Mouse (Mus musculus) embryo, embryonic 9.5 days (tissue): ENCODE results near the gene Tpsg1.

Source experiments
- DNase-seq: peaks from one replicate; pipeline ENCODE4 v3.0.0-alpha.2; 2017; ENCODE audit errors: extremely low spot score

The Tpsg1 gene

GRCm38 (mm10) chr17:25368973-25369372, at the start of gene Tpsg1:
Gene Tpsg1, plus strand, starts transcription at chr17:25369273.
- no peak for DNase-seq

- DNase-seq: no peak
Measured at GRCm38 (mm10) chr17:25320819-25321218, 48.3 kb upstream of the Tpsg1 start.

GRCm38 (mm10) chr17:25322930-25323329, 46.1 kb upstream of the Tpsg1 start:
- DNase-seq: no peak

DNA sequence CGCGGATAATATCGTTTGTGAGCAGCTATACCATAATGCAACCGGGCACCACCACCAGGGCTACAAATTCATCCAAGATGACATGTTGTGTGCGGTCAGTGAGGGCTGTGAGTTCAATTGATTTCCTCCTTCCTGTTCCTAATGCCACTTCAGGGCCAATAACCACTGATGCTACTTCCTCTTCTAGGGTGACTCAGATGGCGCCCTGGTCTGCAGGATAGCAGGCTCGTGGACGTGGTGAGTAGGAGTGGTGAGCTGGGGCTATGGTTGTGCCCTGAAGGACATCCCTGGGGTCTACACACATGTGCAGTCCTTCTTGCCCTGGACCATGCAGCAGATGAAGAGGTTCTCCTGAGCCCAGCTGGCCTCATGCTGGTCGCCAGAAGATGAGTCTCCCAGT, 36.8 kb upstream of the Tpsg1 start:
- no peak for DNase-seq

GRCm38 (mm10) chr17:25333943-25334342, 35.1 kb upstream of the Tpsg1 start:
- peak; percentile 70 for DNase-seq

- no peak for DNase-seq
Measured at GRCm38 (mm10) chr17:25338218-25338617, 30.9 kb upstream of the Tpsg1 start.

- DNase-seq: no peak
Measured at GRCm38 (mm10) chr17:25340003-25340402, 29.1 kb upstream of the Tpsg1 start.

DNA sequence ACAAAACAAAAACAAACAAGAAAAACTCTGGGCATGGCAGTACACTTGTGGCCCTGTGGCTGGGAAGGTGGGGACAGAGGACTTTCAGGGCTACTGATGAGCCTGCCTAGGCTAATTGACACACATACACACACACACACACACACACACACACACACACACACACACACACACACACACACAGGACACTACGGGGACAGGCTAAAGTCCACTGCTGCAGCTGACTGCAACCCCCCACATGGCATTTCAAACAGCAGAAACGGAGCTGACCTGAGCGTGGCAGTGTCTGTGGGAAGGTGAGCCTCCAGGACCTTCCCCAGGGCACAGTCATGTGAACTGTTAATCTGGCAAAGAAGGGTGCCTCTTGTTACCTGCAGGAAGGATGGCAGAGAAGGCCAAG, 27.6 kb upstream of the Tpsg1 start:
- no peak for DNase-seq

- DNase-seq: no peak
Measured at GRCm38 (mm10) chr17:25345462-25345861, 23.6 kb upstream of the Tpsg1 start, which contains the start of gene Tpsab1. Gene Tpsab1, minus strand, starts transcription at chr17:25345562.

- DNase-seq: no peak
Measured at GRCm38 (mm10) chr17:25361291-25361690, 7.8 kb upstream of the Tpsg1 start.

DNA sequence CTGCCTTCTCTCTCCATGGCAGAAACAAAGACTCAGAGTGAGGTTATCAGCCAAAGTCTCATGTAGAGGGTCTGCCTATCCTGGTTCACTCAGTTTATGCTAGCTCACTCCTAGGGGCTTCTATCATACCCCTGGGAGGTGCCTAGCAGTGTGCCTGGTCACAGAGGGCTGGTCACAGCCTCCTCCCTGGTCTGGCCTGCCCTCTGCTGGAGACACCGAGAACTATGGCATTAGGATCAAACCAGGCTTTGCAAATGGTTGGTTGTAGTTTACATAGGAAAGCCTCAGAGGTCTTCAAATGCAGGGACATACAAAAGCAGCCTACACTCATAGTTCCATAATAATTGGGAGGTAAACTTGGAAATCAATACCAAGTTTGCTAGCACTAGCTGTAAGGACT, 5.3 kb upstream of the Tpsg1 start:
- DNase-seq: peak; percentile 55

GRCm38 (mm10) chr17:25366005-25366404, 3.1 kb upstream of the Tpsg1 start, which contains the start of gene Tpsb2:
Gene Tpsb2, plus strand, starts transcription at chr17:25366305.
- no peak for DNase-seq

DNA sequence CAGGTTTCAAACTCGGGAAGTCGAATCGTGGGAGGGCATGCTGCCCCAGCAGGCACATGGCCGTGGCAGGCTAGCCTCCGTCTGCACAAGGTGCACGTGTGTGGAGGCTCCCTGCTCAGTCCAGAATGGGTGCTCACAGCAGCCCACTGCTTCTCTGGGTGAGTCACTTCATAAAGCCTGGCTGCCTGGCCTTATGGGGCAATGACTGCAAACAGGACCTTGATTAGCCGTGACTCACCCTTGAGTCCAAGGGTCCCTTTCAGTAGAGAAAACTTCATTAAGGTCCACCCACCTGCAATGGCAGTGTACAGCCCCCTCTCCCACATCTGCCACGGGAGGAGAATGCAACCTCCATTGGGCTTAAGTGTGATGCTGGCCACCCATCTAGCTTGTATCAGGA, 3.4 kb downstream of the Tpsg1 start:
- DNase-seq: no peak

DNA sequence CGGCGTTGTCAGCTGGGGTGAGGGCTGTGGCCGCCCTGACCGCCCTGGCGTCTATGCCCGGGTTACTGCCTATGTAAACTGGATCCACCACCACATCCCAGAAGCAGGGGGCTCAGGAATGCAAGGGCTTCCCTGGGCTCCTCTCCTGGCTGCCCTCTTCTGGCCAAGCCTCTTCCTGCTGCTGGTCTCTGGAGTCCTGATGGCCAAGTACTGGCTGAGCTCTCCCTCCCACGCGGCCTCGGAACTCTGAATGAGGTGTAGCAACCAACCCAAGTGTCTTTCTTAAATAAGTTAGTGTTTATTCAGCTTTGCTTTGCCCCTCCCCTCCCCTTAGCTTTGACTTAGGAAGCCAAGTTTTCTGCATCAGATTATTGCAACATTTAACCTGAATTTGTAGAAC, 4.9 kb downstream of the Tpsg1 start:
- DNase-seq: peak; percentile 32

DNA sequence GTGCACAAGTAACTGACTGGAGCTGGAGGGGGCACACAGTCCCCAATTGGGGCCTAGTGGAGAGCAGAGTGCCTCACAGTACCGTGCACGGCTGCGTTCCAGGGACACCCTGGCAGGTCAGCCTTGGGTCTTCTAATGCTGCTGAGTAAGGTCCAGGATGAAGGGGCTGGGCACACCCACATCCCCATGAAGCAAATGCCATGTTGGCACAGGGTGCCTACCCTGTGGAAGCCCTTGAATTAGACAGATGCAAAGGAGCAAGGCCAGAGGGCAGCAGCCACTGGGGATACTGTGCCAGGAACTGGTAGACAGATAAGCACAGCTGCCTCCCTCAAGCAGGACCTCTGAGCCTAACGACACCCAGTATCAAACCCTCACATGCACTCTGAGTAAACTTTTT, 25.5 kb downstream of the Tpsg1 start:
- no peak for DNase-seq

DNA sequence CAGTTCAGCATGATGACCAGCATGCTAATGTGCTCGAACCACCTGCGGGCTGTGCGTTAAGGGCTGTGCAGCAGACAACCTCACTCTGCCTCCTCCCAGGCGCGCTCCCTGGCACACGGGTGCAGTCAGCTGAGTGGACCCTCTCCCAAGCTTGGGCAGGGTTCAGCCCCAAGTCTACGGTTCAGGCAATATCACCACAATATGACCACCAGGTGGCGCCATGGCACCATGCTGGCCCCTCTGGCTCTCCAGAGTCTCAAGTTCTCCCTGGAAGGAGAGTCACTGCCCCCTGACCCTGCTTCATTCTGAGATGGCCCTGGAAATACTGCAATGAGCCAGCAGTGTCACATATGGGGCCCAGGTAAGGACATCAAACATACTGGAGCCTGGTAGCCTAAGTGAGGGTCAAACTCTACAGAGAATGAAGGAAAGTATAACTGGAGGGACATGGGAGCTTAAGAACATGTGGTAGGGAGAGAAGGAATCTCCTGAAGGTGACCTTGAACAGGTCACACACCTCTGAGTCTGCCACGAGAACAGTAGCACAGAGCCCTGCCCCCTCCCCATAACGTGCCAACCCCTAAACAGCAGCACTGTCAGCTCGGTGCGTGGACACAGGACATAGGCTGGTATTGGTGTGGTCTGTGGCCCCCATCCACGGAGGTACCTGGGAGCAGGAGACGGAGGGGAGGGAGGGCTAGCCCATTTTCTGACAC, 28.9 kb downstream of the Tpsg1 start:
- peak; percentile 83 for DNase-seq

DNA sequence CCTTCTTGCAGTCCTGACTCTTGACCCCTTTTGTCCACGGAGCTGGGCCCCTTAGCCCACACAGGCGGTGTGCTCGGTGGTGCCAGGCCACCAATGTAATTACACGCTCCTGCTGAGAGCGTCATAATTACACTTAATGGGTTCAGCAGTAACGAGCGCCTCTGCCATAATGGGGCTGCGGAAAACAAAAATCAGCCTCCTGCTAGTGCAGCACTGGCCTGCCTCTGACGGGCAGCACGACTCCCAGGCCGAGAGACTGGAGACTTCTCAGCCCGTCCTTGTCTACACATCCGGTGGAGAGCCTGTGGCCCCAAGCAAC, 29.4 kb downstream of the Tpsg1 start:
- no peak for DNase-seq

DNA sequence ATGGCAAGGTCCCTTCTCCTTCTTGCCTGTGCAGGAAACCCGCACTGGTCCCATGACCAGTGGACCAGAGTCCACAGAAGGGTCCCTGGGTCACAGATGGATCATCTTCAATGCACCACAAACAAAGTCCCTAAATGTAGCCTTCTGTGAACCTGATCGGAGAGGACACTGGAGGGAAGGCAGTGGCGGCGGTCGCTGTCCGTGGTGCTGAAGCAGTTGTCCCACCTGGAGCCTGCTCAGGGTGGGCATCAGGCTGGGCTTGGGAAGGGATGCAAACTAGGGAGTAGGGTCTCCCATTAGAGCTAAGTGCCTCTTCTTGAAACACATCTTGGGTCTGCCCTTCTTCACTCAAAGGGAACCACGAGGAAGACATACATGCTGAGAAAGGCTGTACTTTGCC, 31.4 kb downstream of the Tpsg1 start:
- DNase-seq: peak; percentile 68

DNA sequence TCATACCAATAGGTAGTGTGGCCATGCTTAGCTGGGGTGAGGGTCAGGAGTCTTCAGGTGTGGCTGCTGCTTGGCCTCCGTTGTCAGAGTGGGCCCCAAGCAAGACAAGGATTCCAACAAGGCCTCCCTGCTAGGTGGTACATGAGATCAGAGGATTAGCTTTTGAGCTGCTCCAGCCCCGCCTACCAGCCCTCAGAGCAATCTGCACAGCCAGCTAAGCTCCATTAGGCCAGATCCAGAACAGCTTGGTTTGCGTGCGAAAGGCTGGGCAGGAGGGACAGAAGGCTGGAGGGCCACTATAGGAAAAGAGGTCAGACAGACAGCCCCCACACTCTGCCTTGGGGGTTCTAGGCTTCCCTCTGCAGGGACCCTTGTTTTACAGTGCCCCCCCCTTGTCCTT, 32.4 kb downstream of the Tpsg1 start:
- no peak for DNase-seq

- DNase-seq: no peak
Measured at GRCm38 (mm10) chr17:25402224-25402623, 33.2 kb downstream of the Tpsg1 start.

- no peak for DNase-seq
Measured at GRCm38 (mm10) chr17:25404190-25404589, 35.1 kb downstream of the Tpsg1 start.

DNA sequence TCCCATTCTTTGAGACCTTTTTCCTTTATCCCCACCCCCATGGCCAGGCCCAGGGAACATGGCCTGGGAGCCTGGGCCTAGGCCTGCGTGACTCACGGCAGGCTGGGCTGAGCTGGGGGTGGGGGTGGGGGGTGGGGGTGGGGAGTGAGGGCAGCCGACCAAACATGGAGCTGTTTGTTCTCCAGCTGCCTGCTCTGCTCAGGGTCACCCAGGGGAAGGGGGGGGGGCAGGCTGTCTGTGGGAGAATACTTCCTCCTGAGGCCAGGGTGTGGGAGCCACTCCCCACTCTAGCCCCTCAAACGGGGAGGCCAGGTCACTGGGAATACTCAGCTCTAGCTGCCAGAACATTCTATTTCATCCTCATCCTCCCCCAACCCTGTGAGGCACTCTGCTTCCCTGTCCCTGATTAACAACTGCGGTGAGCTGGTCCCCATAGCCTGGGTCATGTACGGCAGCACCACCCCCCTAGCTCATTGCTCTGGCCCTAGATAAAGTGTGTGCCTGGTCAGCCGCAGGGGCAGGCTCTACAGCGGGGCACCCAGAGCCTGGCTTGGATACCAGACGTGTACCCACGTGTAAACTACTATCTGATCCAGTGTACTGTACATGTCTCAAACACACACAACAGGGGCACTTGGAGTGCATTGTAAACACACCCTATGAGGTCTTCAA, 36.3 kb downstream of the Tpsg1 start:
- DNase-seq: no peak

GRCm38 (mm10) chr17:25406011-25406441, 37.0 kb downstream of the Tpsg1 start:
- DNase-seq: no peak

GRCm38 (mm10) chr17:25407352-25407751, 38.3 kb downstream of the Tpsg1 start:
- no peak for DNase-seq
